Mouse (Mus musculus) thymus, postnatal 36 days (tissue): ENCODE measurements at regions not wholly inside any gene's neighbourhood (a gene's known extent, or its start where the extent isn't known, plus 50 kb on each side); places are given as distances from the start of the nearest gene placed in this dataset.

Experiments
- DNase-seq, 2 experiments: peaks; one replicate each; pipeline ENCODE4 v3.0.0; 2022; ENCODE audit warnings: mixed read lengths in 2 of 2

GRCm38 (mm10) chr3:99738093-99738803 is 147.0 kb upstream of the Spag17 start:
- DNase-seq, result no peak

DNA sequence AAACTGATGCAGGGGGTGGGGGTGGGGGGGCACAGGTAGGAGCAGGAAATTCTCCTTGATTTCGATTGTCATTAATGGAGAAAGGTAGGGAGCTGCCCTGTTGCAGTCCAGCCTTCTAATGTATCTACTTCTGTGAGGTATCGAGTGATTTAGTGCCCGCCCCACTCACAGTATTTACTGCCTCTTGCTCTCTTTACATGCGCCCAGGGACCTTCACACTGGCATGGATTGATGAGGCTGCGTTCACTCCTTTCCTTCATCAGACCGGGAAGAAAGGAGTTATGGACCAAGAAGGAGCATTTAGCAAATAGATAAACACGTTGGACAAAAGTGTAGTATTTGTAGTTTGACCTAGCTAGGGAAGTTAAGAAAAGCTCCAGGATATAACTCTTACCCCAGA is 145.6 kb upstream of the Spag17 start:
- DNase-seq, result no peak

DNA sequence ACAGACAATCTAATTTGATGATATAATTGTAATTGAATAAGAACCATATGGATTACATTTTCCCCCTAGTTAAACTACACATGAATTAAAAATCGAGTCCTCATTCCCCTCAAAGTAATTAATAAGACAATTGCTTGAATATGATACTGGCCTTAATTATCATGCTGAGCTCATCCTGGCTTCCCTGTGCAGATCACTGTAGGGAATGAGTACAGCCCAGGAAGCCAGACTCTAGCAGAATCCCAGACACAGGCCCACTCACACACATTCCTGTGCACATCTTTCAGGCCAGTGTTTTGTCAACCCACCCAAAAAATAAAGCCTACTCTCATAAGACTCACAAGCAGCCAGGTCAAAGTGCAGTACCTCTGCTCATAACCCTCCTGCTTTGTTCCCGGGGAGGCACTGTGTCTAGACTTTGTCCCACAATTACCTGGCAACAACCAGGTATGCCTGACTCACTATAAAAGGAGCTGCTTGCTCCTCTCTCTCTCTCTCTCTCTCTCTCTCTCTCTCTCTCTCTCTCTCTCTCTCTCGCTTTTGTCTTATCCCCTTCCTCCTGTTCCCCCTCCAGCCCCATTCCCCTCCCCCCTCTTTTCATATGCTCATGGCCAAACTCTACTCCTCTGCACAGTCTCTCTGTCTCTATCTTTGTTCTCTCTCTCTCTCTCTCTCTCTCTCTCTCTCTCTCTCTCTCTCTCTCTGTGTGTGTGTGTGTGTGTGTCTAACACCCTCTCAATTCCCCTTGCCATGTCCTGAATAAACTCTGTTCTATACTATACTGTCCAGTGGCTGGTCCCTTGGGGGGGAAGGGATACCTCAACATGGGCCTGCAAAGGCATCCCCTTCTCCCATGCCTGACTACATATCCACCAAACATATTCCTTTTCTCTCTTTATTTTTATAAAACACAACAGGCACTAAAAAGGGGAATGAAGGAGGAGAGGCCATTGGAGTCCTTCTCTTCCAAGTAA is 143.7 kb upstream of the Spag17 start:
- no peak for DNase-seq

- no peak for DNase-seq
These were observed 135.5 kb upstream of the Spag17 start for GRCm38 (mm10) chr3:99749725-99750124.

- DNase-seq, result no peak
These were observed 106.7 kb upstream of the Spag17 start for GRCm38 (mm10) chr3:99778526-99778925.

- no peak for DNase-seq
These were observed 99.2 kb upstream of the Spag17 start for GRCm38 (mm10) chr3:99785955-99786529.

GRCm38 (mm10) chr3:99791316-99791715 is 93.9 kb upstream of the Spag17 start:
- no peak for DNase-seq

GRCm38 (mm10) chr3:99793622-99794021 is 91.6 kb upstream of the Spag17 start:
- DNase-seq, result no peak

- no peak for DNase-seq
These were observed 89.4 kb upstream of the Spag17 start for GRCm38 (mm10) chr3:99795835-99796234.

- DNase-seq, result no peak
These were observed 87.4 kb upstream of the Spag17 start for GRCm38 (mm10) chr3:99797791-99798190.

GRCm38 (mm10) chr3:99810532-99810931 is 74.7 kb upstream of the Spag17 start:
- DNase-seq, result no peak

DNA sequence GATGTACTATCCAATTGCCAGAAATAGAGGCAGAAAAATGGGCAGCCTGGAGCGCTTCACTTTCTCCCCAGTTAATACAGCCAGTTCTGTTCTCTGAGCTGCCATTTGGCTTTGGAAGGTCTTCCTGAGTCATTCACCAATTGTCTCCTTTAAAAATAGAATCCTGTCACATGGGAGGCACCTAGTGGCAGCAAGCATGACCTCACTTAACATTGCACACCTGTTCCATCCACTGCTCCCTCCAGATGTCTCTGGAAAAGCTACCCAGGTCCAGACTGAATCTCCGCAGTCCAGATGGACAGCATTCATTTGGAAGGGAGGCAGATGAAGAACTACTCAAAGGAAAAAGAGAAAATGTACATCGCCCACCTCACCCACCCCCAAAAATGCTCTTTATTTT is 73.9 kb upstream of the Spag17 start:
- DNase-seq, result no peak

GRCm38 (mm10) chr3:99812836-99813235 is 72.4 kb upstream of the Spag17 start:
- no peak for DNase-seq

GRCm38 (mm10) chr3:99815115-99815514 is 70.1 kb upstream of the Spag17 start:
- DNase-seq, result no peak

DNA sequence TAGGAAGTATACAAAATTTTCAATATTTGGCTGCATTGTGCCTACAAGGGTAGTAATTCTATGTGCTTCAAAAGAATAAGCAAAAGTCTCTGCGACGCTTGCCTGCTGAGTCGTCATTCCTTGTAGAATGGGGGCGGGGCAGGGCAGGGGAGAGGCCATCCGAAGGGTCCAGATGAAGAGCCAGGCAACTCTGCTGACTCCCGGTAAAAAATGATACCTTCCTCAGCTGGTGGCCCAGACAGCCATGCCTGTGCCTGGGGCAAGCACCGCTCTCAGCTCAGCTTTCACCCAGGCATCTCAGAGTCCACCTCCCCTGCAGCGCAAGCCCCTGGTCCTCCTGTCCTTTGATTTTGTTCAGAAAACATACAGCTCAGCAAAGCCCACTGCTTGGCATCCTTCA is 67.2 kb upstream of the Spag17 start:
- no peak for DNase-seq

- no peak for DNase-seq
These were observed 62.5 kb upstream of the Spag17 start for GRCm38 (mm10) chr3:99822735-99823134.

- no peak for DNase-seq
These were observed 62.0 kb upstream of the Spag17 start for GRCm38 (mm10) chr3:99823256-99823655.
